Mouse (Mus musculus) left cerebral cortex, adult 8-10 months (tissue): ENCODE measurements at regions not wholly inside any gene's neighbourhood (a gene's known extent, or its start where the extent isn't known, plus 50 kb on each side); places are given as distances from the start of the nearest gene placed in this dataset.

Source experiments
- DNase-seq, 2 experiments: peaks; one replicate each; pipeline ENCODE4 v3.0.0; 2022; ENCODE audit warnings: low spot score in 2 of 2

GRCm38 (mm10) chr9:46636261-46637010, 316.6 kb upstream of the 4931429L15Rik start:
- no peak for DNase-seq

- DNase-seq: no peak
These were observed 314.2 kb upstream of the 4931429L15Rik start for GRCm38 (mm10) chr9:46633952-46634351.

DNA sequence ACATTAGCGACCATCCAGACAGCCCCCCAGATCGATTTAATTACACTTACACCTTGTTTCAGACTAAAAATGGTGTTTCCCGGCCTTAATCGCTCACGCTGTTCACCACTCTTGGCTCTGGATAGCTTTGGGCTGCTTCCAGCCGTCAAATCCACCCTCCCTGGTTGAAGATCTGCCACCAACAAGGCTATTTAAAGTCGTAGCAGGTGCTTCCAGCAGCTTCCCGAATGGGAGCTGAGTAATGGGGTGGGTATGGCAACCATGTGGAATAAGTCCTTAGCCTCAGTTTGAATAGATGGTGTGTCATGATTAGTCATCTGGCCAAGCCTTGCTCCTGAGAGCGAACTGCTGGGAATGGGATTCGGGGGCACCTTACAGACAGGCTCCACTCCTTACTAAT, 312.8 kb upstream of the 4931429L15Rik start:
- peak; percentile 25 to 90 for DNase-seq

GRCm38 (mm10) chr9:46622255-46622654, 302.5 kb upstream of the 4931429L15Rik start:
- no peak for DNase-seq

DNA sequence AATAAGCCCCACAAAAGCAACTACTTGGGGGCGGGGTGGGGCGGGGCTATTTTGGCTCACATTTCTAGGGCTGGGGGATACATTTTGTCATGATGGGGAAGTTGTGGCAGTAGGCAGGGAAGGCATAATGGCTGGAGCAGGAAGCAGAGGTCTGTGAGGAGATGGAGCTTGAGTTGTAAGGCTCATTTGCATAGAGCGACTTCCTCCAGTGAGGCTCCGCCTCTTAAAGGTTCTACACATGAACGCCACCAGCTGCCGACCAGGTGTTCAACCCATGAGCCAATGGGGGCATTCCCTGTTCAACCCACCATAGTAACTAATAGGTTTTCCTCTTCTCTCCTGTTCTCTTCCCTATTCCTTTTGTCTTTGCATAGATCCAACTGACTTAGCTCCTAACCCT, 302.1 kb upstream of the 4931429L15Rik start:
- DNase-seq: no peak

DNA sequence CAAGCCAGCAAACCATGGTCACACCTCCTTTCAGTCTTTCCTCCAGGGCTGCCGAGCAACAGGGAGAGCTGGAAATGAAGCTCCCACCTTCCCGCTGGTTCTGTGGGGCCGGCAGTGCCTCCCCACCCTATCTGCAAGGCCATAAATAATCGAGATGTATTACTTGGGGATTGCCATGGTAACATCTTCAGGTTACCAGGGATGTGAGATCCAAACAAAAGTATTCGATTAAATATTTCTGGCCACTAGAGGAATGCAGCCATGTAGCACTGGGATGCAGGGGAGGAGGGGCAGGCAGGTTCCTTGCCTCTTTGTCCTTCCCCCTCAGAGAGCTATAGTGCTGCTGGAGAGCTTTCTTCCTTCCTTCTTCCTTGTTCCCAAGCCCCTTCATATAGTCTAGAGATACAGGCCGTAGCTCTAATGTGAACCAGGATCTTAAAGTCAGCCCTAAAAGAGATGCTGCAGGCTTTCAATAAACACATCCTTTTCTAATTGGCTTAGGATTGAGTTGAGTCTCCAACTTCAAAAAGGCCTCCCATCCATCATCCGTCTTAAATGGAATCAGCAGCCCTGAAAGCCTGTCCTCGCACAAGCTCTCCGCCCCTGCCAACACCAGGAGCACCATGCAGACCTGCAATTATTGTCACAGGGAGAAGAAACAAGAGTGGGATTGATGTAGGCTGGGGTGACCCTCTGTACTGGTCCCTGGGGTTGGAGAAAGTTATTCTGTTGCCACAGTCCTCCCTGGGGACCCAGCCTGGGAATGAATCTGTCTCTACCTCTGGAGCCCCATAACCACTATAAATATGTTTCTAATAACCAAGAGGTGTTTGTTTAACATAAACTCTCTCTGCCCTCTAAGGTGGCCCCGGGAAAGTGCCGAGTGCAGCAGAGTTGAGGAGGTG, 290.6 kb upstream of the 4931429L15Rik start:
- no peak for DNase-seq

DNA sequence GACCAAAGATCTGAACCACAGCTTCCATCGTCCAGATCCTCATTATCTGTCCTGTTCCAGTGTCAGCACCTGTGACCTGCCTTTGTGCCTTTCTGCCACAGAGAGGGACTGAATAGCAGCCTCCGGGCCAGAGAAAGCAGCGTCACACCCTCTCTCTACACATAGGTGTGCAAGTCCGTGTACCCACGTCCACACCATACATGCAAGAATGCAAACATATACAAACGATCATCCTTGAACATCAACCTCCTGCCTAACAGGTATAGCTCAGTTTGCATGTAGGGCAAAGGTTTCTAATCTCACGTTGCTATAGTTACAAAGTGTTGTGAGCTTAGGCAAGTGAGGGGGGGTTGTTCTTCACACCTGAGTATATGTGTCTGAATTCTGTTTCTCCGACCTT, 288.9 kb upstream of the 4931429L15Rik start:
- no peak for DNase-seq

GRCm38 (mm10) chr9:46600803-46601202, 281.0 kb upstream of the 4931429L15Rik start:
- DNase-seq: no peak

DNA sequence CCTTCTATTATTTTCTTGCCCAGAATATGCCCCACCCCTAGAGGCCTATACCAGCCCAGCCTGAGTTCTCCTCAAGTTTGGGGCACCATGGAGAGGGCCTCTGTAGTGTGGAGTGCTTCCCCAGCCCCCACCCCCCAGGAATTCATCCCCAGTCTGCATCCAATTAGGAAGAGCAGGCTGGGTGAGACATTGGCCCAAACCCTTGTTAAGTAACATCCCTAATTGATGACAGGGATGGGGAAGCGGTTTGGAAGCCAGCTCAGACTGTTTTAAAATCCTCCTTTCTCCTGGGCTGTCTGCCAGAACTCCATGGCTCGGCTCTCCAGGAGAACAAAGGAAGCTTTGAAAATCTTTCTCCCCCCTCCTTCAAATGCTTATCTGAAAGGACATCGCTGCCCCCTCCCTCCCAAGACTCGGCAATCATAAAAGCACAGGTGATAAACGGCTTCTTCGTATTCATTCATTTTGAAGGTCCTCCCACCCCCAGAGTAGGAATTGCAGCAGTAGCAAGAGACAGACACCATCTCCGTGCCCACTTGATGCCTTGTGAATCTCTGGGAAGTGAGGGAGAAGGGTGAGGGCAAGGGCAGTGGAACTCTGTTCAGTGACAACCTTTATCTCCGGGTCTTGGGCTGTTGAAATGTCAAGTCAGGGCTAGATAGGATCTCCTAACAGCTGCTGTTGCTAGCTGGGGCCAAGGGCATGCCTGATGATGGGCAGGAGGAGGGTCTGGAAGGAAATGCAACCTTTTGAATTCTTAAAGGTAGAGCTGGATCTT, 280.3 kb upstream of the 4931429L15Rik start:
- peak; percentile 28 to 77 for DNase-seq

- peak in 1 of 2 experiments; percentile 41 for DNase-seq
These were observed 278.7 kb upstream of the 4931429L15Rik start for GRCm38 (mm10) chr9:46598518-46598917.

- DNase-seq: no peak
These were observed 273.7 kb upstream of the 4931429L15Rik start for GRCm38 (mm10) chr9:46593444-46593843.

GRCm38 (mm10) chr9:46592908-46593307, 273.1 kb upstream of the 4931429L15Rik start:
- DNase-seq: no peak

DNA sequence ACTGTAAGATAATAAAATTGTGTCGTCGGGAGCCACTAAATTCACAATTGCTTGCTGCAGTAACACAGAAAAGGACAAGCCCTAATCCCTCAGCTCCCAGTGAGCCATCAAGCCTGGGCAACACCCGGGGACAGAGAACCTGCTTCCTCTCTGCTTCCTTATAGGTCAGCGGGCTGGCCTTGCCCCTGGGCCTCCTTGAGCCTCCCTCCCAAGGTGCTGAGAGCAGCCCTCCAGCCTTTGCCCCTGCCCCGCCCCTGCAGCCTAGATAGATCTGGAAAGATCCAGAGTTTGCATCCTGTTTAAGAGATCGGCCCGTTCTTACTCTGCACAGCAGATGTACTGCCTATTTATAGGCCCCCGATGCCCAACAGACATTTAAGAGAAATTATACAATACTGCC, 267.0 kb upstream of the 4931429L15Rik start:
- DNase-seq: no peak

DNA sequence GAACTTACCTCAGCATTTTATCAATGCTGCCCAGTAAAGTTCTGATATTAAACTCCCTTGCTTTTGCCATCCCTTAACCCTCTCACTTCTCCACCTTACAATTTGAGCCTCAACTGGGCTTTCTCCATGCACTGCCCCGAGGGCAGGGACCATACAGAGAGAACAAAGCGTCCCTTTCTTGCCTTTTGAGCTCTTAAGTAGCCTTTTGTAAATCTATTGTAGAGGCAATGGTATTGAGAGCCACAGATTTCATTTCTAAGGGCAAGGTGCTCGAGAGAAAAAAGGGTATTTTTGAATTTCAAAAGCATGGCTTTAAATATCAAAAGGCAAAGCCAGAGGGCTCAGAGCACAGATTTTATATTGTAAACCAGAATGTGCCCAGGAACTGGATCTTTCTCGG, 262.1 kb upstream of the 4931429L15Rik start:
- DNase-seq: no peak

DNA sequence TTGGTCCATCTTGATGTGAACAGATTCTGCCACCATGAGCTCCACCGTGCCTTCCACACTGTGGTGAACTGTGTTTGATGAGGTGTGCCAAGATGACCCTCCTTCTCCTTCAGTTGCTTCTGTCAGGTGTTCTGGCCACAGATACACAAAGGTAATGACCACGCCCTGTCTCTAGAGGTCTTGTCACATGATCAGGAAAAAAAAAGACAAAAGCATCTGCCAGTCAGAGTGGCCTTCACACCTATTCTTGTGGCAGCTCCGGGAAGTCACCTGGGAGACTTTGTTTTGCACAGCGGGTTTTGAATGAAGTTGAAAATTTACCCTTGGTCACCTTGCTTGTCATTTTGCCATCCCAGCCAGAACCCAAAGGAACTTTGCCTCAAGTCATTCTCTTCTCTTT, 242.5 kb upstream of the 4931429L15Rik start:
- DNase-seq: no peak

- no peak for DNase-seq
These were observed 238.7 kb upstream of the 4931429L15Rik start for GRCm38 (mm10) chr9:46558481-46558880.

DNA sequence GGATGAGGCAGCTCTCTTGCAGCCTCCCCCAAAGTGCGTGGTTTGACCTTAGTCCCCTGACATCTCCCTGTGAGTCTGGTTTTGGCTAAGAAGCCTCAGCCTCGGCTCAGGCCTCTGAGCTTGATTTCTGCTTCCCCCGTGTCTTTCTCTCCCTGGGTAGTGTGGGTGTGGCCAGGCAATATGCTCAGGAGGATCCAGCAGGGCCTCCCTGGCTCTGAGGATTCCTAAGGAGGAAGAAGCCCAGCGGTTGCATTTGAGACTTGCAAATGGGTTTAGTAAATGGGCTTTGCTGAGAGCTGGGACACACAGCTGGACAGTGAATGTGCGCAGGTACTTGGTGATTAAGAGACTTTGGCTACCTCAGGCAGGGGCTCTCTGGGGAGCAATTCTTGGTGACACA, 238.0 kb upstream of the 4931429L15Rik start:
- no peak for DNase-seq

GRCm38 (mm10) chr9:46555156-46555555, 235.4 kb upstream of the 4931429L15Rik start:
- no peak for DNase-seq

- no peak for DNase-seq
These were observed 234.9 kb upstream of the 4931429L15Rik start for GRCm38 (mm10) chr9:46554586-46555152.

DNA sequence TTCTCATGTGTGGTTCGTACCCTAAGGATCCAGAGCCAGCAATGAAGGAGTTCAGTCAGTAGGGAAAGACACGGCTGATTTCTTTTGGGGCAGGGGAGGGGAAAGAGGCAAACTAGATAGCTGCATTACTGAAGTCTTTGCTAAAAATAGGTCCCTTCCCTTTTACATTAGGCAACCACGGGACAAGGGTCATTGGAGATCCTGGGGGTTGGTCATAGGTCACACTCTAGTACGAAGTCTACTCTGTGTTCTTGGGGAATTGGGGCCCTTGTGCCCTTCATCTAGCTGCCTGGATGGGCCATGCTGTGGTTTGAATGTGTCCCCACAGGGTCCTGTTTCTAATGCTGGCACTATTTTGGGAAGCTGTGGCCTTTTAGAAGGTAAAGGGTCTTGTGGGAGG, 229.6 kb upstream of the 4931429L15Rik start:
- DNase-seq: no peak

GRCm38 (mm10) chr9:46544326-46544725, 224.5 kb upstream of the 4931429L15Rik start:
- no peak for DNase-seq
